Mouse (Mus musculus) spleen, adult 2 months (tissue): ENCODE measurements around the gene Npas3.

Experiments
- CTCF ChIP-seq: fragments of 200-500 bp; IDR thresholded peaks from 2 replicates; pipeline ENCODE4 v1.5.1; 2011; ENCODE audit warnings: mild to moderate bottlenecking, inconsistent platforms; ENCODE audit not compliant: insufficient read depth, insufficient read length, insufficient replicate concordance; ENCODE audit errors: extremely low read depth
- POLR2A ChIP-seq: fragments of 200-500 bp; IDR thresholded peaks from 2 replicates; pipeline ENCODE4 v1.6.1; 2011; ENCODE audit warnings: low read depth, low read length, inconsistent platforms

GRCm38 (mm10) chr12:54034666-54035346 is 786.3 kb downstream of the Npas3 start:
- TF ChIP-seq CTCF (no peak), POLR2A (no peak)
